Mouse (Mus musculus) stomach, postnatal 0 days (tissue): ENCODE measurements at regions not wholly inside any gene's neighbourhood (a gene's known extent, or its start where the extent isn't known, plus 50 kb on each side); places are given as distances from the start of the nearest gene placed in this dataset.

Source experiments
- ATAC-seq: fragments of 200-750 bp; cut with Nextera tagmentation; 2 replicates; pipeline ENCODE4 v1.8.0; 2017; ENCODE audit not compliant: low FRiP score, low TSS enrichment
- DNase-seq: peaks from one replicate; pipeline ENCODE4 v3.0.0-alpha.2; 2016; ENCODE audit warnings: low spot score
- H3K27ac ChIP-seq: fragments of 300-500 bp; sonication (generic); replicated peaks from 2 replicates; pipeline ENCODE4 v1.5.1; 2014; ENCODE audit warnings: mild to moderate bottlenecking, control low read depth
- H3K27me3 ChIP-seq: fragments of 300-500 bp; sonication (generic); 2 replicates; pipeline ENCODE4 v1.6.1; 2014; ENCODE audit warnings: low read length; ENCODE audit not compliant: control insufficient read depth, insufficient read depth
- H3K36me3 ChIP-seq: fragments of 300-500 bp; sonication (generic); 2 replicates; pipeline ENCODE4 v1.6.1; 2014; ENCODE audit warnings: low read length, mixed read lengths; ENCODE audit not compliant: control insufficient read depth, insufficient read depth
- H3K4me1 ChIP-seq: fragments of 300-500 bp; sonication (generic); replicated peaks from 2 replicates; pipeline ENCODE4 v1.6.1; 2014; ENCODE audit warnings: antibody characterized with exemption; ENCODE audit not compliant: control insufficient read depth, insufficient read depth
- H3K4me2 ChIP-seq: fragments of 300-500 bp; sonication (generic); replicated peaks from 2 replicates; pipeline ENCODE4 v1.6.1; 2014; ENCODE audit warnings: low read depth, mild to moderate bottlenecking, control low read depth, moderate library complexity
- H3K4me3 ChIP-seq: fragments of 300-500 bp; sonication (generic); 2 replicates; pipeline ENCODE4 v1.5.1; 2014; ENCODE audit warnings: low read depth, low read length, control low read depth
- H3K9ac ChIP-seq: fragments of 300-500 bp; sonication (generic); 2 replicates; pipeline ENCODE4 v1.6.1; 2014; ENCODE audit warnings: mild to moderate bottlenecking, low read length, control low read depth, mixed read lengths
- H3K9me3 ChIP-seq: fragments of 300-500 bp; sonication (generic); 2 replicates; pipeline ENCODE4 v1.6.1; 2016; ENCODE audit warnings: low read length; ENCODE audit not compliant: control insufficient read depth
- CTCF ChIP-seq: IDR thresholded peaks from 2 replicates; pipeline ENCODE4 v1.5.1; 2016; ENCODE audit warnings: antibody characterized with exemption, low read depth, mild to moderate bottlenecking, moderate library complexity
- EP300 ChIP-seq: optimal IDR thresholded peaks from 2 replicates; pipeline ENCODE3; 2016; ENCODE audit warnings: antibody characterized with exemption
- WGBS: fragments of 180-500 bp; shearing (Covaris S2); extraction: QIAGEN DNeasy Blood & Tissue Kit; methylation state at CpG from one replicate; pipeline ENCODE4 v1.1.7; 2014; 5-methylcytosine and 5-hydroxymethylcytosine counted together

DNA sequence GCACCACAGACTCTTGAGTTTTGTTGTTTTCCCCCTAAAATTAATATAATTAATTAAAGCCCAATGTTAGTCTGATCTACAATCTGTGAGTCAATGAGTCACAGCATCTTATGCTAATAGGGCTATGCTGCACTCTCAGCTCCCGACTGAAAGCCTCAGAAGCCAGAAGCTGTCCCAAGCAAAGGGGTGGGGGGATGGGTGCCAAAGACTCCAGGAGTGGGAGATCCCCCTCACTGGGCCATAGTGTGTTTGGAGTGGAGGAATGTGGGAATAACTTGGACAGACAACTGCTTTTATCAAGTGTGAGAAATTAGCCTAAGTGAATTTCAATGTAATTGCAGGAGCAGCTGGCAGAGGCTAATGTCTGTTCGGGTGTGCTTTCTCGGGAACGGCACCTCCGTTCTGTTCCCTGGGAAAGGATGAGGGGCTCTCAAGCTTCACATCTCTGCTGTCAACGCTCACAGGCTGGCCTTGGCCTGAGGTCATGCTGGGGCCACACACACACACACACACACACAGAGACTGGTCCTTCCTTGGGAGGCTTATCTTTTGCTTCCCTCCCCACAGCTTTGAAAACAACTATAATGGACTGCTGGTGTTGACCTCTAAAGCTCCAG lies 124.2 kb upstream of the 1700016C15Rik start:
- Histone ChIP-seq H3K27ac (no peak overlapping the region), H3K36me3 (no peaks in the 10 kb centered on the region), H3K9ac (no peak overlapping the region), H3K9me3 (no peaks in the 10 kb centered on the region), H3K4me3 (no peak overlapping the region), H3K27me3 (no peaks in the 10 kb centered on the region), H3K4me1 (no peaks in the 10 kb centered on the region), H3K4me2 (no peak overlapping the region)
- DNase-seq = no peak
- no peak for TF ChIP-seq EP300
- ATAC-seq = no peak
- 45% methylated on average over 6 of the region's 6 CpGs for WGBS

DNA sequence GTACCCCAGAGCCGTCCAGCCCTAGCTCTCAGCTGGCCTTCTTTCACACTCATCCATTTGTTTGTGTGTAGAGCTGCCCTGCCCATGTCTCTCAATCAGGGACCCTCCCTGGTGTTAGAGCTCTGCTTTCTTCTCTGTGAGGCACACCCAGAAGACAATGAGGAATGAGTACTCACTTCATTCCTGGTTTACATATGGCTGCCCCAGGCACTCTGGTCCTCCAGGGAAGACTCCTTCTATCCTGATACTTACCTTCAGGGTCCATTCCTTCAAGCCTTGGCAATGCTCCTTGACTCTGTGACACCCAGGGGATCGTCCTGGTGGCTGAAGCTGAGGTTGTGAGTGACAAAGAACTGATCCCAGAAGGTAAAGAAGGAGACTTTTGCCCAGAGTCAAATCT lies 122.0 kb upstream of the 1700016C15Rik start:
- H3K9me3 ChIP-seq = no peaks in the 10 kb centered on the region
- H3K27ac ChIP-seq = no peak overlapping the region
- no peaks in the 10 kb centered on the region for H3K36me3 ChIP-seq
- H3K4me2 ChIP-seq = no peak overlapping the region
- H3K27me3 ChIP-seq = no peaks in the 10 kb centered on the region
- ATAC-seq = no peak
- WGBS = 72% methylated on average over 2 of the region's 2 CpGs
- no peaks in the 10 kb centered on the region for H3K4me1 ChIP-seq
- H3K9ac ChIP-seq = no peak overlapping the region
- no peak overlapping the region for H3K4me3 ChIP-seq
- TF ChIP-seq EP300 (no peak), CTCF (no peak)
- no peak for DNase-seq

DNA sequence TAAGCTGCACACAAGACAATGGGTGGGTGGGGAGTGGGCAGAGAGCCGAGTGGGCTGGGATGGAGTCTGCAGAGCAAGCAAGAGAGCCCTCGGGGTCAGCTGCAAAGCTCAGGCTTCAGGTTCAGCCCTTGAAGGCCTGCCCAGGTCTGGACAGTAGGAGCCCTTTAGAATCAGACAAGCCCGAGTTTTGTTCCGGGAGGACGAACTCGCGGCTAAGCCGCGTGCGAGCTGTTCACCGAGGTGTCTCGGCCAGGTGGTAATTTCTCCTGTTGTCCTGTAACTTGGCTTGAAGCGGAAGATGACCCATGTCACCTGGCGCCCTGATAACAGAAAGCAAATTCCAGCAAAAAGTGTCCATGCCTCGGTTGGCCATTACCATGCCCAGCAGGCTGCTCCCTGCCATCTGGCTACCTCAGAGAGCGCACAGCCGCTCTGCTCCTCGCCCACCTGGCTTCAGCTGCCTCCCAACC lies 121.0 kb upstream of the 1700016C15Rik start:
- Histone ChIP-seq H3K27ac (no peak overlapping the region), H3K36me3 (no peaks in the 10 kb centered on the region), H3K27me3 (no peaks in the 10 kb centered on the region), H3K4me3 (no peak overlapping the region), H3K9ac (no peak overlapping the region), H3K4me1 (no peaks in the 10 kb centered on the region), H3K4me2 (no peak overlapping the region), H3K9me3 (no peaks in the 10 kb centered on the region)
- ATAC-seq (no peak), DNase-seq (no peak)
- 84% methylated on average over 18 of the region's 18 CpGs for WGBS
- TF ChIP-seq CTCF = no peak
- TF ChIP-seq EP300 = no peak

DNA sequence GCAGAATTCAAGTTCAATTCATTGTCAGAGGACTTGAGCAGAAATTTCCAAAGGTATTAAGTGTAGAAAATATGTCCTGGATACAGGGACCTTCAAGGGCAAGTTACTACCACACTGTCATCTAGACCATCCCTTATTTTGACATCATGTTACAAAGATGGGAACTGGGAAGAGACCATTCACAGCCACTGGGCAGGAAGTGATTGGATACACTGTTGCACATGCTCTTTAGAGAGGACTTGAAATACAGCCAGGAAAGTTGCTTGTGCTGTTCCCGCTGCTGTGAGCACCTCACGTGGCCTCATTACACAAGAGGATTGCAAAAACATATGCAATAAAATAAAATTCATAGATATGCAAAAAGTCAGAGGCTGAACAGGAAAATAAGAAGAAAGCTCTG lies 120.4 kb upstream of the 1700016C15Rik start:
- Histone ChIP-seq H3K4me2 (no peak overlapping the region), H3K9me3 (no peaks in the 10 kb centered on the region), H3K4me3 (no peak overlapping the region), H3K4me1 (no peaks in the 10 kb centered on the region), H3K9ac (no peak overlapping the region), H3K36me3 (no peaks in the 10 kb centered on the region), H3K27ac (no peak overlapping the region), H3K27me3 (no peaks in the 10 kb centered on the region)
- ATAC-seq (no peak), DNase-seq (no peak)
- no peak for TF ChIP-seq CTCF
- no peak for TF ChIP-seq EP300
- 54% methylated on average over 2 of the region's 2 CpGs for WGBS

DNA sequence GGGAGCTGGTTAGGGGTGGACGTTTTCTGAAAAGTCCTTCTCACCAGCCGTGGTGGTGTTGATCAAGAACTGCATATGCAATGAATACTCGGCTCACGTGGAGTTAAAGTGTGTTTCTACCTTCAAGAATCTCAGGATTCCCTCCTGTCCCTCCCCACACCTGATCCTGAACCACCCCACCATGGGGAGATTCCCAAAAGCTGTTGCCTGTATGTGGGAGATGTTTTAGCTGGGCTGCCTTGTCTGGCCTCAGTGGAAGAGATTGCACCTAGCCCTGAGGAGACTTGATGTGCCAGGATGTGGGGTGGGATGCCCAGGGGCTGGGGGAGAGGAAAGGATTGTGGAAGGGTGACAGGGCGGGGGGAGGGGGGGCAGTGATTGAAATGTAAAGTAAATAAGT lies 119.9 kb upstream of the 1700016C15Rik start:
- H3K4me3 ChIP-seq = no peak overlapping the region
- H3K9ac ChIP-seq = no peak overlapping the region
- TF ChIP-seq EP300 (no peak), CTCF (no peak)
- no peak overlapping the region for H3K4me2 ChIP-seq
- no peaks in the 10 kb centered on the region for H3K9me3 ChIP-seq
- DNase-seq = no peak
- ATAC-seq = no peak
- H3K4me1 ChIP-seq = no peaks in the 10 kb centered on the region
- no peaks in the 10 kb centered on the region for H3K36me3 ChIP-seq
- H3K27me3 ChIP-seq = no peaks in the 10 kb centered on the region
- no peak overlapping the region for H3K27ac ChIP-seq
- WGBS = 79% methylated on average over 4 of the region's 5 CpGs

DNA sequence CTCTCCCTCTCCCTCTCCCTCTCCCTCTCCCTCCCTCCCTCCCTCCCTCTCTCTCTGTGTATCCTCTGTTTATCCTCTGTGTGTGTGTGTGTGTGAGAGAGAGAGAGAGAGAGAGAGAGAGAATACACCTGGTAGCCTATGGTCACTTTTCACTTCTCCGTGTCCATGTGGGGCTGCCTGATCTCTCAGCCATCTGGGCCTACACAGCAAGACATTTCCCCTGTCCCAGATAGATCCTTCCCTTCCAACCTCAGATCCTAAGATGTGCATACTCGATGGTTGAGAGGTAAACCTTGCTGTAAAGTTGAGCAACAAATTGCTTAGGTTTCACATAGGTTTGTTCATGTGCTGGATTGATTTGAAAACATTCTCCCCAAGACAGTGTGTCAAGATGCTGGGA lies 119.5 kb upstream of the 1700016C15Rik start:
- Histone ChIP-seq H3K4me1 (no peaks in the 10 kb centered on the region), H3K4me2 (no peak overlapping the region), H3K27me3 (no peaks in the 10 kb centered on the region), H3K4me3 (no peak overlapping the region), H3K27ac (no peak overlapping the region), H3K9me3 (no peaks in the 10 kb centered on the region), H3K36me3 (no peaks in the 10 kb centered on the region), H3K9ac (no peak overlapping the region)
- no peak for ATAC-seq
- 63% methylated on average over 2 of the region's 2 CpGs for WGBS
- DNase-seq = no peak
- no peak for TF ChIP-seq CTCF
- no peak for TF ChIP-seq EP300
